Mouse (Mus musculus) kidney, postnatal 0 days (tissue): ENCODE results near the gene Slc10a6. TPM values are rescaled to one million over a fixed set of nuclear protein-coding genes. Genes with fewer than 3 reads are reported as not detected.

Experiments used
- ATAC-seq: fragments of 200-750 bp; cut with Nextera tagmentation; replicated peaks from 2 replicates; pipeline ENCODE4 v1.8.0; 2017; ENCODE audit warnings: low read depth, moderate number of reproducible peaks, moderate TSS enrichment, moderate library complexity; ENCODE audit not compliant: low FRiP score
- DNase-seq: peaks from one replicate; pipeline ENCODE4 v3.0.0-alpha.2; 2016; ENCODE audit warnings: low spot score
- H3K27ac ChIP-seq: fragments of 300-500 bp; sonication (generic); 2 replicates; pipeline ENCODE4 v1.5.1; 2014; ENCODE audit warnings: mild to moderate bottlenecking
- H3K27me3 ChIP-seq: fragments of 300-500 bp; sonication (generic); 2 replicates; pipeline ENCODE4 v1.6.1; 2014; ENCODE audit warnings: low read length, mixed read lengths; ENCODE audit not compliant: insufficient read depth
- H3K36me3 ChIP-seq: fragments of 300-500 bp; sonication (generic); 2 replicates; pipeline ENCODE4 v1.6.1; 2014; ENCODE audit warnings: low read length, mixed read lengths; ENCODE audit not compliant: insufficient read depth
- H3K4me1 ChIP-seq: fragments of 300-500 bp; sonication (generic); replicated peaks from 2 replicates; pipeline ENCODE4 v1.6.1; 2014; ENCODE audit warnings: antibody characterized with exemption, low read length, mixed read lengths; ENCODE audit not compliant: insufficient read depth
- H3K4me2 ChIP-seq: fragments of 300-500 bp; sonication (generic); 2 replicates; pipeline ENCODE4 v1.6.1; 2014; ENCODE audit warnings: mild to moderate bottlenecking, low read length, moderate library complexity, mixed read lengths
- H3K4me3 ChIP-seq: fragments of 300-500 bp; sonication (generic); replicated peaks from 2 replicates; pipeline ENCODE4 v1.5.1; 2014; ENCODE audit warnings: low read depth, low read length
- H3K9ac ChIP-seq: fragments of 300-500 bp; sonication (generic); 2 replicates; pipeline ENCODE4 v1.6.1; 2014; ENCODE audit warnings: low read depth, low read length
- H3K9me3 ChIP-seq: fragments of 300-500 bp; sonication (generic); replicated peaks from 2 replicates; pipeline ENCODE4 v1.6.1; 2016; ENCODE audit warnings: low read length, inconsistent platforms, mixed read lengths
- CTCF ChIP-seq: IDR thresholded peaks from 2 replicates; pipeline ENCODE4 v1.5.1; 2016; ENCODE audit warnings: antibody characterized with exemption, low read depth, mild to moderate bottlenecking, moderate library complexity
- WGBS: fragments of 180-500 bp; shearing (Covaris S2); extraction: QIAGEN DNeasy Blood & Tissue Kit; methylation state at CpG from one replicate; pipeline ENCODE4 v1.1.7; 2014; 5-methylcytosine and 5-hydroxymethylcytosine counted together
- polyA plus RNA-seq: library from polyadenylated mRNA; unstranded; fragments of >200 nt; fragmentation: Nextera tagmentation; extraction: Ambion mirVana; gene quantifications from 2 replicates; pipeline ENCODE4 v1.2.1, GENCODE M21; 2015

Slc10a6 gene
- polyA plus RNA-seq, 1 experiment from 2014 or later, result 0.39 TPM

DNA sequence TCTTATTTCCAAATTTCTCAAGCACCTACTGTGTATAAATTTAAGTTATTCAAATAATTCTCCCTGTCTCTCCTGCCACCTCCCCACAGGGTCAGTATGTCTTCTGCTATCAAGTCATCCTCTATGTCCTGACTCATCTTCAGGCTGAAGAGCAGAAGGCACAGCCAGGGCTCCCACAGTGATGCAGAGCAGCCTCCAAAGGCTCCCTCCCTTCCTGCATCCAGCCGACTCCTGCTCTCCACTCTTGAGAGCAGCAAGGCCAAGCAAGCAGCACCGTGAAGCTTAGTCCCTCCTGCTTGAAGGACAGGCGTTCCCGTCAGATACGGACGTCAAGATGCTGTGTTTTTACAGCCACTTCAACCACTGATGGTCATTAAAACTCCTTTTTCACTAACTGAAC is 31.6 kb downstream of the Slc10a6 start:
- 52% methylated on average over 6 of the region's 6 CpGs for WGBS
- ATAC-seq, result no peak
- H3K4me1 ChIP-seq, result no peaks in the 10 kb centered on the region
- TF ChIP-seq CTCF, result no peak
- H3K27me3 ChIP-seq, result no peaks in the 10 kb centered on the region
- no peaks in the 10 kb centered on the region for H3K9me3 ChIP-seq
- DNase-seq, result no peak
- peaks cover 3% of the 10 kb centered on the region; the same call in 1 of the 2 replicates for H3K36me3 ChIP-seq
- H3K9ac ChIP-seq, result no peak overlapping the region
- H3K4me2 ChIP-seq, result no peak overlapping the region
- H3K27ac ChIP-seq, result no peak overlapping the region
- H3K4me3 ChIP-seq, result no peak overlapping the region

- DNase-seq (no peak), ATAC-seq (no peak)
- Histone ChIP-seq H3K4me1 (no peaks in the 10 kb centered on the region), H3K36me3 (peaks cover 3% of the 10 kb centered on the region; the same call in 1 of the 2 replicates), H3K9me3 (no peaks in the 10 kb centered on the region), H3K4me2 (no peak overlapping the region), H3K27ac (no peak overlapping the region), H3K9ac (no peak overlapping the region), H3K4me3 (no peak overlapping the region), H3K27me3 (no peaks in the 10 kb centered on the region)
- no peak for TF ChIP-seq CTCF
- WGBS, result 76% methylated on average over 14 of the region's 14 CpGs
These were observed 32.6 kb downstream of the Slc10a6 start for GRCm38 (mm10) chr5:103596467-103597146.

DNA sequence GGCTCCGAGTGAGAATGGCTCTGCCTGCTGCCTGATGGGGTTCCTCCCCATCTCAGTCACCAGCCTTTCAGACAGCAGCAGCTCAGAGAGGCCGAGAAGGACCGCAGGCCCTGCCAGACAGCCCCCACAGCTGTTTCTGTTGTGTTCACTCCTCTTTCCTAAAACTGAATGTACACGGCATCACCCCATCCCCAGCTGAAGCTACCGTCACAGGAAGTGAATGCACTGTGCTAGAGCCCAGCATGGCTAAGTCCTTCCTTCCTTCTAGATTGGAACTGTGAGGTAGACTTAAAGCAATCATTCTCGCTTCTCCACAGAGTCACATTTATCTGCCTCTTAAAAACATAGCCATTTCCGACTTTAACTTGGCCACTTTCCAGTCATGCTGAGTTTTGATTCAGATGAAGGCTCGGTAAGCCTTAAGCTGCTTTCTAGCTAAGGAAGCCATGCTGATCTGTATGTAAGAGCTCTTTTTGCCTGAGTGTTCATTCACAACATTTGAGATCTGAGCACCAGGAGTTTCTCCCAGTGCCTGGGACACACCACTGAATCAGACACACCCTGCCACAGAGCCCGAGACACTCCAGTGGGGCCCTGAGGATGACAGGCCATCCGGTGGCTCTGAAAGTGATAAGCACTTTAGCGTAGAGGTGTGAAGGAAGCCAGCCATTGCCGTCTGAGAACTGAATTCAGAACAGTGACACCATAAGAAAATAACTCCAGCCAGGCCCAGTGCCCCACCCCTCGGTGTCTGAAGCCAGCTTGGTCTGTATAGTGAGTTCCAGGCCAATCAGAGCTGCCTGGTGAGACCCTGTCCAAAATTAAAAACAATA is 33.6 kb downstream of the Slc10a6 start:
- WGBS, result 48% methylated on average over 13 of the region's 13 CpGs
- no peak for TF ChIP-seq CTCF
- H3K9me3 ChIP-seq, result no peaks in the 10 kb centered on the region
- no peak overlapping the region for H3K27ac ChIP-seq
- no peak overlapping the region for H3K4me3 ChIP-seq
- H3K36me3 ChIP-seq, result peaks cover 7% of the 10 kb centered on the region; the same call in 1 of the 2 replicates
- H3K4me1 ChIP-seq, result no peaks in the 10 kb centered on the region
- no peak overlapping the region for H3K9ac ChIP-seq
- no peak overlapping the region for H3K4me2 ChIP-seq
- ATAC-seq (no peak), DNase-seq (peak; percentile 44)
- no peaks in the 10 kb centered on the region for H3K27me3 ChIP-seq

DNA sequence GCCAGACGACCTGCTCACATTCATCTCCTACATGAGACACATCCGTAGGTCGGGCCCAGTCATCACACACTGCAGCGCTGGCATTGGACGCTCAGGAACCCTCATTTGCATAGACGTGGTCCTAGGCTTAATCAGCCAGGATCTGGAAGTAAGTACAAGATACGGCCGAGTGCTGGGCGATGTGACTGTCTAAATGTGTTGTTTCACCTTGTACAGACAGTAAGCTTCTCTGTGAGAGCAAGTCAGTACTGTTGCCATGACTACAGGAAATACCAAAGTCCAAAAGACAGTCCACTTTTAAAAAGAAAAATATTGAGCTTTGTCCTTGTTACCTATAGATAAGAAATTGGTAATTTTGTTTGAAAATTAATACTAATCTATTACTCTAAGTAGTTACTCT is 35.6 kb downstream of the Slc10a6 start:
- TF ChIP-seq CTCF, result no peak
- H3K27me3 ChIP-seq, result no peaks in the 10 kb centered on the region
- 85% methylated on average over 9 of the region's 9 CpGs for whole genome bisulfite sequencing
- no peak overlapping the region for H3K9ac ChIP-seq
- no peaks in the 10 kb centered on the region for H3K9me3 ChIP-seq
- H3K4me3 ChIP-seq, result no peak overlapping the region
- no peak overlapping the region for H3K4me2 ChIP-seq
- no peak overlapping the region for H3K27ac ChIP-seq
- peaks cover 7% of the 10 kb centered on the region; the same call in 1 of the 2 replicates for H3K36me3 ChIP-seq
- no peak for ATAC-seq
- DNase-seq, result no peak
- H3K4me1 ChIP-seq, result no peaks in the 10 kb centered on the region

- 56% methylated on average over 8 of the region's 8 CpGs for WGBS
- Histone ChIP-seq H3K4me3 (no peak overlapping the region), H3K27me3 (no peaks in the 10 kb centered on the region), H3K4me1 (no peaks in the 10 kb centered on the region), H3K9me3 (no peaks in the 10 kb centered on the region), H3K4me2 (no peak overlapping the region), H3K36me3 (peaks cover 12% of the 10 kb centered on the region; the same call in 1 of the 2 replicates), H3K27ac (no peak overlapping the region), H3K9ac (no peak overlapping the region)
- ATAC-seq (no peak), DNase-seq (no peak)
- no peak for TF ChIP-seq CTCF
These were observed 36.5 kb downstream of the Slc10a6 start for GRCm38 (mm10) chr5:103592706-103593105.

DNA sequence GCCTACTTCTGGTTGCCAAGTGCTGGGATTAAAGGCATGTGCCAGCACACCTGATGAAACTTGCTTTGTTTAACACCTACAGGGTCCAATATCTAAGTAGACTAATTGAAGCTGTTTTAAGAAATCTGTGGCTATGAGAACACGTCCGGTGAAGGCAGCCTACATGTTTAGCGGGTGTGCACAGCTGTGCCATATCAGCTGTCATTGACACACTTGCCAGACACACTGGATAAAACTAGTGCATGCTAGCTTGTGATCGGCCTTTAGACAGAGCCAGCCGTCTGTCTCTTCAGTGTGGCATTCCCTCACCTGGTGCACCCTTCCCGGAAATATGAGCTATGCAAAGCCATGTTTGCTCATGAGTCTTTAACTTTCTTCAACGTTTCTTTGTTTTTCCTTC is 37.4 kb downstream of the Slc10a6 start:
- Histone ChIP-seq H3K27me3 (no peaks in the 10 kb centered on the region), H3K4me3 (no peak overlapping the region), H3K4me2 (no peak overlapping the region), H3K36me3 (peaks cover 15% of the 10 kb centered on the region; the same call in 1 of the 2 replicates), H3K9ac (no peak overlapping the region), H3K4me1 (no peaks in the 10 kb centered on the region), H3K27ac (no peak overlapping the region), H3K9me3 (no peaks in the 10 kb centered on the region)
- no peak for TF ChIP-seq CTCF
- DNase-seq (peak; percentile 39), ATAC-seq (no peak)
- 46% methylated on average over 7 of the region's 7 CpGs for WGBS
